Mouse (Mus musculus) liver, adult 2 months (tissue): ENCODE measurements around the gene Gm20708. TPM values are rescaled to one million over a fixed set of nuclear protein-coding genes. Genes with fewer than 3 reads are reported as not detected.

Experiments
- DNase-seq: peaks from one replicate; pipeline ENCODE4 v3.0.0-alpha.2; 2011; ENCODE audit warnings: low read depth, low spot score; ENCODE audit errors: extremely low read depth
- H3K27ac ChIP-seq: fragments of 200-500 bp; replicated peaks from 2 replicates; pipeline ENCODE4 v1.5.1; 2012; ENCODE audit warnings: low read depth, mild to moderate bottlenecking, control low read depth, inconsistent platforms, low read length; ENCODE audit not compliant: insufficient read depth
- H3K27me3 ChIP-seq: fragments of 200-500 bp; 2 replicates; pipeline ENCODE4 v1.6.1; 2012; ENCODE audit warnings: mild to moderate bottlenecking, moderate library complexity, low read length, inconsistent platforms; ENCODE audit not compliant: control insufficient read depth, insufficient read depth
- H3K36me3 ChIP-seq: fragments of 200-500 bp; 2 replicates; pipeline ENCODE4 v1.6.1; 2012; ENCODE audit warnings: low read length, inconsistent platforms; ENCODE audit not compliant: control insufficient read depth, insufficient read depth
- H3K4me1 ChIP-seq: fragments of 200-500 bp; 2 replicates; pipeline ENCODE4 v1.6.1; 2011; ENCODE audit warnings: low read length; ENCODE audit not compliant: control insufficient read depth, insufficient read depth
- H3K4me3 ChIP-seq: fragments of 200-500 bp; 2 replicates; pipeline ENCODE4 v1.5.1; 2011; ENCODE audit warnings: low read depth, mild to moderate bottlenecking, control low read depth, low read length, moderate library complexity; ENCODE audit not compliant: insufficient read depth
- H3K79me2 ChIP-seq: fragments of 200-500 bp; 2 replicates; pipeline ENCODE4 v1.6.1; 2012; ENCODE audit warnings: inconsistent platforms, mild to moderate bottlenecking, low read length, moderate library complexity; ENCODE audit not compliant: control insufficient read depth, insufficient read depth
- H3K9ac ChIP-seq: fragments of 200-500 bp; 2 replicates; pipeline ENCODE4 v1.6.1; 2012; ENCODE audit warnings: low read depth, mild to moderate bottlenecking, control low read depth, inconsistent platforms, low read length
- CTCF ChIP-seq: fragments of 200-500 bp; IDR thresholded peaks from 2 replicates; pipeline ENCODE4 v1.5.1; 2011; ENCODE audit warnings: low read depth, low read length, control low read depth
- POLR2A ChIP-seq: fragments of 200-500 bp; IDR thresholded peaks from 2 replicates; pipeline ENCODE4 v1.6.1; 2011; ENCODE audit warnings: low read length, control low read depth; ENCODE audit not compliant: insufficient read depth; ENCODE audit errors: extremely low read depth
- WGBS: fragments of 180-500 bp; shearing (Covaris S2); methylation state at CpG from one replicate; pipeline ENCODE4 v1.1.7; 2018; 5-methylcytosine and 5-hydroxymethylcytosine counted together
- polyA plus RNA-seq: library from polyadenylated mRNA; depleted of rRNA; stranded (reverse); fragments of >200 nt; gene quantifications from 2 replicates; pipeline ENCODE4 v1.2.3, GENCODE M21; 2012
- total RNA-seq: library from RNA; depleted of rRNA; stranded (reverse); fragments of >200 nt; gene quantifications from 2 replicates; pipeline ENCODE4 v1.2.3, GENCODE M21; 2014

The Gm20708 gene
- total and polyA plus RNA-seq, 2 experiments = 0.21 to 0.37 TPM

GRCm38 (mm10) chr11:117790703-117791440 lies 18.6 kb upstream of the Gm20708 start:
- Histone ChIP-seq H3K27ac (no peak overlapping the region), H3K36me3 (no peaks in the 10 kb centered on the region), H3K4me3 (no peak overlapping the region), H3K79me2 (no peaks in the 10 kb centered on the region), H3K4me1 (peaks cover 4% of the 10 kb centered on the region), H3K27me3 (no peaks in the 10 kb centered on the region), H3K9ac (no peak overlapping the region)
- DNase-seq = peak; percentile 68
- WGBS = 38% methylated on average over 23 of the region's 23 CpGs
- TF ChIP-seq CTCF = peak; percentile 55
- no peak for TF ChIP-seq POLR2A

GRCm38 (mm10) chr11:117791441-117791761 lies 18.1 kb upstream of the Gm20708 start:
- no peak for TF ChIP-seq POLR2A
- TF ChIP-seq CTCF = no peak
- DNase-seq = no peak
- Histone ChIP-seq H3K4me1 (peaks cover 4% of the 10 kb centered on the region), H3K27me3 (no peaks in the 10 kb centered on the region), H3K9ac (no peak overlapping the region), H3K79me2 (no peaks in the 10 kb centered on the region), H3K36me3 (no peaks in the 10 kb centered on the region), H3K27ac (no peak overlapping the region), H3K4me3 (no peak overlapping the region)
- 93% methylated on average over 9 of the region's 9 CpGs for WGBS

GRCm38 (mm10) chr11:117792281-117792888 lies 17.1 kb upstream of the Gm20708 start:
- TF ChIP-seq POLR2A (no peak), CTCF (peak; percentile 29; the same call in 1 of the 2 replicates)
- Histone ChIP-seq H3K27ac (no peak overlapping the region), H3K36me3 (no peaks in the 10 kb centered on the region), H3K4me1 (peaks cover 4% of the 10 kb centered on the region), H3K27me3 (no peaks in the 10 kb centered on the region), H3K79me2 (no peaks in the 10 kb centered on the region), H3K4me3 (peak overlapping the region; percentile 28; the same call in 1 of the 2 replicates), H3K9ac (0 out of 2 replicates have a peak overlapping the region, but pooled peaks have one; percentile 14)
- peak; percentile 90 for DNase-seq
- WGBS = 16% methylated on average over 22 of the region's 22 CpGs

GRCm38 (mm10) chr11:117794035-117794551 lies 15.4 kb upstream of the Gm20708 start:
- no peak overlapping the region for H3K4me3 ChIP-seq
- H3K9ac ChIP-seq = no peak overlapping the region
- H3K27ac ChIP-seq = no peak overlapping the region
- H3K27me3 ChIP-seq = no peaks in the 10 kb centered on the region
- WGBS = 91% methylated on average over 4 of the region's 4 CpGs
- DNase-seq = no peak
- no peak for TF ChIP-seq CTCF
- no peak for TF ChIP-seq POLR2A
- H3K79me2 ChIP-seq = no peaks in the 10 kb centered on the region
- peaks cover 4% of the 10 kb centered on the region for H3K4me1 ChIP-seq
- no peaks in the 10 kb centered on the region for H3K36me3 ChIP-seq

- H3K36me3 ChIP-seq = no peaks in the 10 kb centered on the region
- H3K9ac ChIP-seq = no peak overlapping the region
- DNase-seq = no peak
- no peaks in the 10 kb centered on the region; the same call in 1 of the 2 replicates for H3K4me1 ChIP-seq
- no peaks in the 10 kb centered on the region for H3K27me3 ChIP-seq
- WGBS = 73% methylated on average over 5 of the region's 5 CpGs
- no peak overlapping the region for H3K4me3 ChIP-seq
- no peak for TF ChIP-seq CTCF
- TF ChIP-seq POLR2A = no peak
- H3K79me2 ChIP-seq = no peaks in the 10 kb centered on the region
- no peak overlapping the region for H3K27ac ChIP-seq
Observed at GRCm38 (mm10) chr11:117796954-117797353, 12.5 kb upstream of the Gm20708 start.
